Mouse (Mus musculus) limb, embryonic 13.5 days (tissue): ENCODE measurements around the gene C1qc. TPM values are rescaled to one million over a fixed set of nuclear protein-coding genes. Genes with fewer than 3 reads are reported as not detected.

Experiments used
- ATAC-seq: fragments of 200-750 bp; cut with Nextera tagmentation; 2 replicates; pipeline ENCODE4 v1.8.0; 2017; ENCODE audit warnings: low read depth, moderate number of reproducible peaks, moderate TSS enrichment; ENCODE audit not compliant: low FRiP score
- H3K27ac ChIP-seq: fragments of 300-500 bp; sonication (generic); 2 replicates; pipeline ENCODE4 v1.5.1; 2015; ENCODE audit warnings: inconsistent platforms, mild to moderate bottlenecking, moderate library complexity
- H3K27me3 ChIP-seq: fragments of 300-500 bp; sonication (generic); 2 replicates; pipeline ENCODE4 v1.6.1; 2015; ENCODE audit warnings: mild to moderate bottlenecking, inconsistent platforms
- H3K36me3 ChIP-seq: fragments of 300-500 bp; sonication (generic); 2 replicates; pipeline ENCODE4 v1.6.1; 2015; ENCODE audit warnings: inconsistent platforms, mild to moderate bottlenecking, moderate library complexity
- H3K4me1 ChIP-seq: fragments of 300-500 bp; sonication (generic); 2 replicates; pipeline ENCODE4 v1.6.1; 2015; ENCODE audit warnings: inconsistent platforms
- H3K4me2 ChIP-seq: fragments of 300-500 bp; sonication (generic); replicated peaks from 2 replicates; pipeline ENCODE4 v1.6.1; 2015; ENCODE audit warnings: inconsistent platforms, mild to moderate bottlenecking, moderate library complexity
- H3K4me3 ChIP-seq: fragments of 300-500 bp; sonication (generic); 2 replicates; pipeline ENCODE4 v1.5.1; 2015; ENCODE audit warnings: moderate library complexity, mild to moderate bottlenecking, inconsistent platforms
- H3K9ac ChIP-seq: fragments of 300-500 bp; sonication (generic); 2 replicates; pipeline ENCODE4 v1.6.1; 2015; ENCODE audit warnings: mild to moderate bottlenecking, inconsistent platforms
- H3K9me3 ChIP-seq: fragments of 300-500 bp; sonication (generic); 2 replicates; pipeline ENCODE4 v1.6.1; 2016; ENCODE audit warnings: inconsistent platforms
- WGBS: fragments of 180-500 bp; shearing (Covaris S2); methylation state at CpG from one replicate; pipeline ENCODE4 v1.1.7; 2015; 5-methylcytosine and 5-hydroxymethylcytosine counted together
- polyA plus RNA-seq: library from polyadenylated mRNA; unstranded; fragments of >200 nt; fragmentation: Nextera tagmentation; extraction: Ambion mirVana; gene quantifications from 2 replicates; pipeline ENCODE4 v1.2.1, GENCODE M21; 2015

Gene C1qc
- polyA plus RNA-seq, 1 experiment from 2014 or later: 18.1 TPM

GRCm38 (mm10) chr4:136841056-136841455 lies 51.8 kb downstream of the C1qc start:
- H3K4me1 ChIP-seq: peaks cover 16% of the 10 kb centered on the region
- ATAC-seq: peak; percentile 74; the same call in 1 of the 2 replicates
- H3K4me2 ChIP-seq: no peak overlapping the region
- WGBS: 11% methylated on average over 5 of the region's 5 CpGs
- no peak overlapping the region for H3K9ac ChIP-seq
- H3K9me3 ChIP-seq: no peaks in the 10 kb centered on the region
- H3K27me3 ChIP-seq: peaks cover 30% of the 10 kb centered on the region
- H3K4me3 ChIP-seq: no peak overlapping the region
- H3K36me3 ChIP-seq: no peaks in the 10 kb centered on the region
- H3K27ac ChIP-seq: no peak overlapping the region

Other genes starting within 250 kb of the C1qc start
- 10.3 and 10.9 TPM in 2 replicates for gene Ephb2, start 57.1 kb downstream of the C1qc start, polyA plus RNA-seq
- gene C1qb, start 6.9 kb downstream of the C1qc start, polyA plus RNA-seq: 39.7 and 41.0 TPM in 2 replicates
- gene C1qa, start 5.7 kb upstream of the C1qc start, polyA plus RNA-seq: 20.5 and 23.0 TPM in 2 replicates
- gene Epha8, start 63.8 kb upstream of the C1qc start, polyA plus RNA-seq: 0.47 and 0.71 TPM in 2 replicates
- 3.9 and 5.0 TPM in 2 replicates for gene Zbtb40, start 155.7 kb upstream of the C1qc start, polyA plus RNA-seq